Mouse (Mus musculus) testis, adult 2 months (tissue): ENCODE measurements around the gene Ppp1r3a. TPM values are rescaled to one million over a fixed set of nuclear protein-coding genes. Genes with fewer than 3 reads are reported as not detected.

Experiments used
- H3K27ac ChIP-seq: fragments of 200-500 bp; 2 replicates; pipeline ENCODE4 v1.5.1; 2012; ENCODE audit warnings: low read depth, low read length; ENCODE audit not compliant: control insufficient read depth, insufficient read depth
- H3K27me3 ChIP-seq: fragments of 200-500 bp; 2 replicates; pipeline ENCODE4 v1.6.1; 2012; ENCODE audit warnings: mild to moderate bottlenecking, low read length, moderate library complexity; ENCODE audit not compliant: control insufficient read depth, insufficient read depth
- H3K36me3 ChIP-seq: fragments of 200-500 bp; 2 replicates; pipeline ENCODE4 v1.6.1; 2012; ENCODE audit warnings: mild to moderate bottlenecking, low read length; ENCODE audit not compliant: control insufficient read depth, insufficient read depth
- H3K4me1 ChIP-seq: fragments of 200-500 bp; 2 replicates; pipeline ENCODE4 v1.6.1; 2012; ENCODE audit warnings: low read length; ENCODE audit not compliant: control insufficient read depth, insufficient read depth
- H3K4me3 ChIP-seq: fragments of 200-500 bp; 2 replicates; pipeline ENCODE4 v1.5.1; 2012; ENCODE audit warnings: low read depth, mild to moderate bottlenecking, low read length, moderate library complexity, mixed read lengths; ENCODE audit not compliant: control insufficient read depth
- CTCF ChIP-seq: fragments of 200-500 bp; IDR thresholded peaks from 2 replicates; pipeline ENCODE4 v1.5.1; 2012; ENCODE audit warnings: low read depth, mild to moderate bottlenecking, inconsistent platforms, low read length, moderate library complexity; ENCODE audit not compliant: control insufficient read depth, insufficient read depth, insufficient replicate concordance
- POLR2A ChIP-seq: fragments of 200-500 bp; IDR thresholded peaks from 2 replicates; pipeline ENCODE4 v1.6.1; 2012; ENCODE audit warnings: low read depth, mild to moderate bottlenecking, inconsistent platforms, low read length, moderate library complexity; ENCODE audit not compliant: control insufficient read depth
- polyA plus RNA-seq: library from polyadenylated mRNA; depleted of rRNA; stranded (reverse); fragments of >200 nt; gene quantifications from 2 replicates; pipeline ENCODE4 v1.2.3, GENCODE M21; 2012; rRNA removed

Ppp1r3a gene
- 0.06 and 0.09 TPM in 2 replicates for polyA plus RNA-seq

DNA sequence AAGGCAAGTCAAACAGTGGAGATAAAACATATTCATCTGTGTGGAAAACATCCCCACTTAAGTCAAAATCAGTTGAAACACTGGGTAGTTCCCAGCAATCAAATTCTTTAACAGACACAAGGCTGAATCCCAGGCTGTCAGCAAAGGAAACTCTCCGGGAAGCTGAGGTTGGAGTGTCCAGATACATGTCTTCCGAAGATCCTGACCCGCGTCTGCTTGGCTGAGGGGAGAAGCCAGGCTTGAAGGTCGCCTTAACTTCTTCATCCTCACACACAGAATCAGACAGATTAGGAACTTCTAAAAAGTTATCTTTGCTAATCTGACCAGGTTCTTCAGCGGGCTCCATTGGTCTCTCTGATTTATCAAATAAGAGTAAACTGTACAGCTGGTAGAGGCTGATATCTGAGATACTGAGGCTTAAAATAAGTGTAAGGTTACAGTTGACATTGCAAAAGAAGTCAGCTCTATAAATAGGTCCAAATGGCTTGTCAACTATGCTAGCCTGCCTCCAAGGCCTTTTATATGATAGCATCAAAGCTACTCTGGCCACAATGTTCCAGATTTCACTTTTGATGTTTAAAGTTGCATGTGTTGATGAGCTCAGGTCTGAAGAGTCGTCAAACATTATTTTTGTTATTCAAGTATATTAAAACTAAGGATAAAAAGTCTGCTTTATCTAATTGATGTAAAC lies at the start of gene Ppp1r3a:
Gene Ppp1r3a, minus strand, starts transcription at position 374 of the 691 bp plus-strand sequence.
- no peak within 1 kb of the TSS for H3K27ac ChIP-seq
- TF ChIP-seq CTCF (no peak), POLR2A (no peak)
- no peaks in the 10 kb centered on the region for H3K27me3 ChIP-seq
- no peak within 1 kb of the TSS for H3K4me3 ChIP-seq
- no peaks in the 10 kb centered on the region for H3K4me1 ChIP-seq
- H3K36me3 ChIP-seq, result no peaks in the 10 kb centered on the region

GRCm38 (mm10) chr6:14787157-14787938 lies 32.3 kb upstream of the Ppp1r3a start:
- Histone ChIP-seq H3K4me3 (no peak overlapping the region), H3K27me3 (no peaks in the 10 kb centered on the region), H3K4me1 (no peaks in the 10 kb centered on the region), H3K27ac (no peak overlapping the region), H3K36me3 (no peaks in the 10 kb centered on the region)
- TF ChIP-seq CTCF (no peak), POLR2A (no peak)

DNA sequence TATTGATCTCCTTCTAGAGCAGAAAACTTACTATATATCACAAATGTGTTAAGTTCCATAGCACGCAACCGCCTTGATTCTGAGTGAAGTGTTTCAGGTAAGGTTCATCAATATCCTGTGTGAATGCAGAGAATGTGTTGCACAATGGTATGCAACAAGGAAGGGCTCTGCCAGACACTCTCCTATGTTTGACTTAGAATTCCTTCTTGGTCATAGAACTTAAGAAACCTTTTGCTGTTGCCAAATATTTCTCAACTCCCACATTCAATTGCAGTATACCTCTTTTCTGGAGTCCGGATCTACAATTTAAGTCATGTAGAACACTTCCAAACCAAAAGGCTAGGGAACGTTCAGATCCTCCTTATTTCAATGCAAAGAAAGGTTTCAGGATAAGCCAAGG lies 22.8 kb upstream of the Ppp1r3a start:
- Histone ChIP-seq H3K4me1 (no peaks in the 10 kb centered on the region), H3K36me3 (no peaks in the 10 kb centered on the region), H3K27me3 (no peaks in the 10 kb centered on the region), H3K4me3 (no peak overlapping the region), H3K27ac (no peak overlapping the region)
- no peak for TF ChIP-seq CTCF
- TF ChIP-seq POLR2A, result no peak

GRCm38 (mm10) chr6:14771717-14772116 lies 16.6 kb upstream of the Ppp1r3a start:
- Histone ChIP-seq H3K27me3 (no peaks in the 10 kb centered on the region), H3K4me3 (no peak overlapping the region), H3K27ac (no peak overlapping the region), H3K4me1 (no peaks in the 10 kb centered on the region), H3K36me3 (no peaks in the 10 kb centered on the region)
- TF ChIP-seq CTCF (no peak), POLR2A (no peak)

DNA sequence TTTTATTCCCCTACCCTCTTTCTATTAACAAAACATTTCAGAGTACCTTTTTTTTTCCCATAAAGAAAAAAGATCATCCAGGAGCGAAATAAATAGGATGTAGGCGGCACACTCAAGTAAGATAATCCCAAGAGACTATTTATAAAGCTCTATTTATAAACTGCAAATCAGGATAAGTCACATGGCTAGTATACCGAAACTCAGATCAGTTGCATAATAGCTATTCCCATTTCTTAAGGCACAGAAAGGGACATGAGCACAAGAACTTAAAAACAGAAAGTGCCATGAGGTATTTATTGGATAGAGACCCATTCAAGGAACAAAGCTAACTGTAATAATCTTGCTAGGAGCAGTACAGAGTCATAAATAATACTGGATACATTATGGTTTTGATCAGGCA lies 2.4 kb upstream of the Ppp1r3a start:
- no peaks in the 10 kb centered on the region for H3K4me1 ChIP-seq
- H3K4me3 ChIP-seq, result no peak overlapping the region
- no peak for TF ChIP-seq POLR2A
- no peaks in the 10 kb centered on the region for H3K27me3 ChIP-seq
- H3K36me3 ChIP-seq, result no peaks in the 10 kb centered on the region
- H3K27ac ChIP-seq, result no peak overlapping the region

DNA sequence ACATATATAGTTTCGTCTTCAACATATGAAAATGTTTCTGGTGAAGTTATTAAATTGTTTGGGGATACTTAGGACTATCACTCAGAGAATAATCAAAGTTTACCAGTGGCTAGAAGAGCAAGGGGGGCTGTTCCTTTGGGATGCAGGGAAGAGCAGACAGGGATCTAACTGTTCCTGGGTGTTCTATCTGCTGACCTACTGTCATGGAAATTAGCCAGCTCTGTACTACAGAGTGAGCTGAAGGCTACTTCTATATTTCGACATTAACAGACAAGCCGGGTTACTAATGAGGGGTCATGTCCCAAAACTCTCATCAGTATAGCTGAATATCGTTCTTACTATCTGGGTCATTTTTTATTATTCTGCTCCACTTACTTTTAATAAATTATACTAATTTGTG lies 1.6 kb downstream of the Ppp1r3a start:
- H3K4me3 ChIP-seq, result no peak overlapping the region
- H3K27ac ChIP-seq, result no peak overlapping the region
- H3K4me1 ChIP-seq, result no peaks in the 10 kb centered on the region
- no peaks in the 10 kb centered on the region for H3K27me3 ChIP-seq
- H3K36me3 ChIP-seq, result no peaks in the 10 kb centered on the region
- TF ChIP-seq CTCF (no peak), POLR2A (no peak)

DNA sequence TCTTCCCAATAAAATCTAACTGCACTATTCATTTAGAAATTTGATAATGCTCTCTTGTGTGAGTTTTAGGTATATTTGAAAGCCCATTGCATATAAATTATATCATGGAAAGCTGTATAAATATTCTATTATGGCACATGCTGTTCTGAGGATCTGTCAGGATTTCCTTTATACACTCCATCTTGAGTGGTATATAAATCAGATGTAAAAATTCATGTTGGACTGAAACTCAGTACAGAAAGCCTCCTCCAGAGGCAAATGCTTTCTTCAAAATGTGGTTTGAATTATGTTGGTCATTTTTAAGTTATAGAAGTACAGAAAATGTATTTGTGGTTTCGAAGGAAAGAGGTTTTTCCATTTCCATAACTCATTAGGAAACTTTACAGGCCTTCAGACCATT lies 2.9 kb downstream of the Ppp1r3a start:
- TF ChIP-seq CTCF (no peak), POLR2A (no peak)
- H3K4me1 ChIP-seq, result no peaks in the 10 kb centered on the region
- H3K27me3 ChIP-seq, result no peaks in the 10 kb centered on the region
- no peak overlapping the region for H3K27ac ChIP-seq
- no peaks in the 10 kb centered on the region for H3K36me3 ChIP-seq
- no peak overlapping the region for H3K4me3 ChIP-seq
